Mouse (Mus musculus) heart, adult 8-10 months (tissue): ENCODE data around the gene Onecut3. TPM values are rescaled to one million over a fixed set of nuclear protein-coding genes. Genes with fewer than 3 reads are reported as not detected.
A peak's percentile ranks its signal among the peaks of the same experiment; 100 is the strongest.

ENCODE experiments used
- DNase-seq: peaks from one replicate; pipeline ENCODE4 v3.0.0; 2022; ENCODE audit warnings: low spot score
- total RNA-seq, 4 experiments: library from RNA; stranded (reverse); gene quantifications; 2 replicates each; pipeline ENCODE4 v1.2.4; 2022

Gene Onecut3
- under 1 TPM in 1 of 4 experiments, not detected in 3; 0.09 TPM for total RNA-seq

- no peak for DNase-seq
Measured at GRCm38 (mm10) chr10:80494732-80495131, at the start of gene Onecut3. TSS of gene Onecut3 (plus strand) at chr10:80494835.

GRCm38 (mm10) chr10:80445052-80445451, 49.6 kb upstream of the Onecut3 start:
- no peak for DNase-seq

GRCm38 (mm10) chr10:80445898-80446601, 48.6 kb upstream of the Onecut3 start:
- peak; percentile 67 for DNase-seq

DNA sequence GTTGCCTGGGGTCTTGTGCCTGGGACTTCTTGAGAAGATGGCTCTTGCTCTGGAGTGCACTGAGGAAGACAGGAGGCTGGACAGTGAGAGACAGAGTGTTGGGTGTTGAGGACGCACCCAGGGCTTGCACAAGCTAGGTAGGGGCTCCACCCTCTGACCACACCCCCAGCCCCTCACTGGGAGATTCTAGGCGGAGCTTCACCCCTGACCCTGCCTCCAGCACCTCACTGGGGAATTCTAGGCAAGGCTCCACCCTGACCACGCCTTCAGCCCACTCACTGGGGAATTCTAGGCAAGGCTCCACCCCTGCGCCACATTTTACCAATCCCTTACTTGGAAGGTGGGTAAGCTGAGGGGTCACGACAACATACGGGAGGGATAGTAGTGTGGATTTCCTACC, 44.0 kb upstream of the Onecut3 start:
- no peak for DNase-seq

DNA sequence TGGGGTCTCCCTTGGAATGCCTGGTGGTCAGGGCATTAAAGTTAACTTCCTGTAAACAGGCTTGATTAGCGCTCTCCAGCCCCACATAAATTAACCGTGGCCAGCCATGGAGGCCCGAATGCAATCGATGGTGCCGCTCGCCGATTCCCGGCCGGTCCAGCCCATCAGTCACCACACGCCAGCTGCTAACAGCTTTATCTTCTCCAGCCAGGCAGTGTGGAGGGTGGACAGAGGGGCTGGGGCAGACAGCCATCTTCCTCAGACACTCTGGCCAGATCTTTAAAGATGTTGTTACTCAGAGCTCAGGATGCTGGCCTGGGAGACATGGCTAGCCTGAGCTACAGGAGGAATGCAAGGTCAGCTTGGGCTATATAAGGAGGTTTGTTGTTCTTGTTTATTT, 41.0 kb upstream of the Onecut3 start:
- DNase-seq, result no peak

DNA sequence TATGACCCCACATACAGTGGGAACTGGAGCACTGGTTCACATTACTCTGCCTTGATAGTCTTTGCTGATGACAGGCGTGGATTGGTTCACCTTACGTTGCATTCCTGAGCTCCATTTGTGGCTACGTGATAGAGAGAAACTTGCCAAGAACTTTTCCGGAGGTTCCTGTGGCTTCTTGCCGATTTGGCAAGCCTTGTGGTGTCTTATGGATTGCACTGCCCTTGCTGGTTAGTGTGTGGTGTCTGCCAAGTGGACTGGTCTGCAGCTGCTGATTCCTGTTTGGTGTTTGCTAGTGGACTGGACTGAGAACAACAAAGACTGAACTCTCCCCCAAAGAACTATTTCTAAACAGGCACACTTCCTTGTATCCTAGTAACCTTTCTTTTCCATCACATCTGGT, 39.9 kb upstream of the Onecut3 start:
- no peak for DNase-seq

GRCm38 (mm10) chr10:80455697-80456096, 38.9 kb upstream of the Onecut3 start:
- no peak for DNase-seq

- DNase-seq, result no peak
Measured at GRCm38 (mm10) chr10:80459236-80459635, 35.4 kb upstream of the Onecut3 start.

- DNase-seq, result no peak
Measured at GRCm38 (mm10) chr10:80459671-80460070, 35.0 kb upstream of the Onecut3 start.

DNA sequence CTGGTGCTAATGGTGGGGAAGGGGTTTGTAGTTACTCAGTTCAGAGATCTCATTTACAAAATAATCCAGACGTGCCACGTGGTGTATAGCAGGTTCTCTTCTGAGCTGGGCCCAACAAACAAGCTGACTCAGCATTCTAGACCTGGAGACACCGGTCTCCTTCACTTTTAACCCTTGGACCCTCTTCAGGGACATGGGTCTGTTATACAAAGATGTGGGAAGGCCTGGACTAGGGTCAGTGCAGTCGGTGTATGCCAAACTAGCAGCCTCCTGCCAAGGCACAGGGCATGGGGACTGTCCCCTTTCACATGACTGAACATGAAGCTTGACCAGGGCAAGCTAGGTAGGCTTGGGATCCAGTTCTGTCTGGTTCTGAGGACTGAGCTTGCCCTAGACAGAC, 34.3 kb upstream of the Onecut3 start:
- no peak for DNase-seq

DNA sequence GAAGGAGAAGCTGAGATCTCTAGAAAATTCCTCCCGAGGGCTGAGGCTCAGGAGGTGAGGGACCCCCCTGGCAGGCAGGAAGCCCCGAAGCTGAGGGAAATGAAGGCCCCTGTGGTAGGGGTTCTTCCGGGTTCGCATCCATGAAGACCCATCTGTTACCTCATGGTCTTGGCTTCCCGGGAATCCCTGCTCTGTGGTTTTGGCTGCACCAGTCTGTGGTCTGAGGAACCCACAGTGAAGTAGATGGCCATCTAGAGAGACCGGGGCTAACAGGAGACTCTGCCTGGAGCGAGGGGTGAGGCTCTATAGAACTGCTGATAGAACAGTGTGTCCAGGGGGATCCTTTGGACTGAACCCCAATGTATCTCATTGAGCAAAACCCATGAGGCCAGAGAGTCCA, 33.3 kb upstream of the Onecut3 start:
- DNase-seq, result no peak

DNA sequence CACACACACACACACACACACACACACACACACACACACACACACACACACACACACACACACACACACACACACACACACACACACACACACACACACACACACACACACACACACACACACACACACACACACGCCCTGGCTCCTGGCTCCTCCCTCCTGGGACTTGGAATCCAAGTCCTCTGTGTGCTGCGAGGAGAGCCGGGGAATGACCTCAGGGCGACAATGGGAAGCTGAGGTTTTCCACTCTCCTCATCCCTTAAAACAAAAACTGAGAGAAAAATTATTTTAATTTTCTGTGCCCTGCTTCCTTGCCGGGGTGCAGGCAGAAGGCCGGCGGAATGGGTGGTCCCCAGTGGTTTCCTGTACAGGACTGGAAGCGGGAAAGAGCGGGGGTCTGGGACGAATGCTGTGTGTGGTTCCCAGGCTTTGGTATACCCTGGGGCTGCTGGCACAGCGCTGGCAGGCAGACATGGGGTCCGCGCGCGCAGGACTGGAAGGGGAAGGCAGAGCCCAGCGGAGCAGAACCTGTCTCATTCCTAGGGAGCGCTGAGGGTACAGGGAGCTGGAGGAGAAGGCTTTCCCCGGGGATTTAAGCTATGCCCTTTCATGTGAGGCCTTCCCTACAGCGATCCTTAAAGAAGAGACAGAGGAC, 30.1 kb upstream of the Onecut3 start:
- no peak for DNase-seq

- no peak for DNase-seq
Measured at GRCm38 (mm10) chr10:80465066-80465465, 29.6 kb upstream of the Onecut3 start.

GRCm38 (mm10) chr10:80475290-80475959, 19.2 kb upstream of the Onecut3 start:
- peak; percentile 80 for DNase-seq

DNA sequence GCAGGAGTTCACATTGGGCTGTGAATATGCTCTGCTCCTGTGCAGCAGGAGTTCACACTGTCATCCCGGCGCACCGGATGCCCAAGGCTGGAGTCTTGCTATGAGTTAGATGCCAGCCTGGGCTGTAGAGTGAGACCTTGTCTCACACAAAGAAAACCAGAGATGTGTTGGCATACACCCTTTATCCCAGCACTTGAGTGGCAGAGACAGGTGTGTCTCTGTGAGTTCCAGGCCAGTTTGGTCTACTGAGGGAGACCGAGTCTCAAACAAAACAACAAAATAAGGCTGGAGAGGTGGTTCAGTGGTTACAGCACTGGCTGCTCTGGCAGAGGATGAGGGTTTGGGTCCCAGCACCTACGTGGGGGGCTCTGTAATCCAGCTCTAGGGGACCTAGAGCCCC, 16.1 kb upstream of the Onecut3 start:
- DNase-seq, result no peak

DNA sequence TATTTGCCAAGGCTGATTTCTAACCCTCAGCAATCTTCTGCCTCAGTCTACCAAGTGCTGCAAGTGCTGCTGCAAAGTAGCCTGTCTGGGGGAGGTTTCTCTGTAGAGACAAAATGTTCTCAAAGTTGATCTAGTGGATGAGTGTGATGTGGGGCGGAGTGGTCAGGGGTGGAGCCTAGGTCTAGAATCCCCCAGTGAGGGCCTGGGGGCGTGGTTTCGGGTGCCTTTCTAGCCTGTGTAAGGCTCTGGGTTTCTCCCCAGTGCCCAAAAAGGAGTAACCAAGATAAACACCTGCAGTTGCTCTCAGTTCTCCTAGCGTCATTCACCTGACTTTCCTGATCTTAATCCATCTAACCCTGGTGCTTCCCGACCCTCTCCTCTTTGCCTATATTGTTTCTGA, 13.6 kb upstream of the Onecut3 start:
- DNase-seq, result no peak

DNA sequence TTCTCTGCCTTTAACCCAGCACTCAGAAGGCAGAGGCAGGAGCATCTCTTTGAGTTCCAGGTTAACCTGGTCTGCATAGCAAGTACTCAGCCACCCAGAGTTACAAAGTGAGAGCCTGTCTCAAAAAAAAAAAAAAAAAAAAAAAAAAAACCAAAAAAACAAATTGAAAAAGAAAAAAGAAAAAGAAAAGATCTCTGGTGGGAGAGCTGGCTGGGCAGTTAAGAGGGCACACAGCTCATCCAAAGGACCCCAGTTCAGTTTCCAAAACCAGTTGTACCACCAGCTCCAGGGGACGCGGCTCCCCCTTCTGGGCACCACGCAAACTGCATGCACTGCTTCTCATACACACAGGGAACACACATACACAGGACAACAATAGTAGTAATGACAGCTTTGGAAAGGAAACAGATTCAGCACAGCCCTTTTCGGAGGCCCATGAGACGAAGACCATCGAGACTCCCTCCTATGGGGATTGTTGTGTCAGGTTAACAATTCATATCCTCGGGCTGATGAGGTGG, 7.7 kb upstream of the Onecut3 start:
- no peak for DNase-seq

- DNase-seq, result peak; percentile 78
Measured at GRCm38 (mm10) chr10:80490051-80490450, 4.6 kb upstream of the Onecut3 start.

DNA sequence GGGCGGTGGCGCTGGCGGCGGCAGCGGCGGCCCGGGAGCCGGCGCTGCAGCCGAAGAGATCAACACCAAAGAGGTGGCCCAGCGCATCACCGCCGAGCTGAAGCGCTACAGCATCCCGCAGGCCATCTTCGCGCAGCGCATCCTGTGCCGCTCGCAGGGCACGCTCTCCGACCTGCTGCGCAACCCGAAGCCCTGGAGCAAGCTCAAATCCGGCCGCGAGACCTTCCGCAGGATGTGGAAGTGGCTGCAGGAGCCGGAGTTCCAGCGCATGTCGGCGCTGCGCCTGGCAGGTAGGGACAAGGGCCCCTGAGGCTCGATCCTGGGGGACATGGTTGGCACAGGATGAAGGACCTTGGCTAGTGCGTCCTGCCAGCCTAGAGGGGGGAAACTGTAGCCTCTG, 1.3 kb downstream of the Onecut3 start:
- no peak for DNase-seq

DNA sequence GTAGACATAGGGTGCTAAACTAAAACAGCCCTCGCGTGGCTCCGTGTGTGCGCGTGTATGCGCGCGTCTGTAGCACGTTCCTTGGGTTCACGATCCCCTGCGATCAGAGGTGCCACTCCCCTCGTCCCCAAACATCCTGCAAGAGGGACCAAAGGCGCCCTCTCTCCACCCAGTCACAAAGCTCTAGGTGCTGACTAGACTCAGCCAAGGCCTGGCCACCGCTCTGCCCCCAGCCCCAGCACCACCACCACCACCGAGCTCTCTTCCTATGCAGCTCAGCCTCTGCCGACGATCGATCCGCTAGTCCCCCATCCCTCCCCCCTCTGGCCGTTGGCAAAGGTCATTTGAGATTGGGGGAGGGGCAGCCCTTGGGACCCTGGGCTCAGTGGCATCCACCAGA, 1.8 kb downstream of the Onecut3 start:
- DNase-seq, result no peak

- no peak for DNase-seq
Measured at GRCm38 (mm10) chr10:80502291-80502690, 7.7 kb downstream of the Onecut3 start.

- no peak for DNase-seq
Measured at GRCm38 (mm10) chr10:80502819-80503314, 8.2 kb downstream of the Onecut3 start.
